ENCODE assay signal across 13 mouse cellular contexts in genomic region chr1:121226466-121227232, GRCm38 (mm10).
DNase-seq lines count a peak whose midpoint lies in the region; ATAC-seq and TF ChIP-seq lines count a peak whose summit lies in the region.
"Had no signal": no experiment of that assay in that cellular context is flagged by ENCODE, and none has a peak within 500 bp of the region (broad histone marks: within the 10 kb centered on the region; RNA-seq: fewer than 3 reads in every experiment).

No protein-coding gene starts in this region.

- no peaks in the 10 kb centered on the region for H3K9me3 ChIP-seq in forebrain, embryonic 12.5 days
- no peaks in the 10 kb centered on the region for H3K9me3 ChIP-seq in forebrain, postnatal 0 days (ENCODE audit: low read length)
- no peaks in the 10 kb centered on the region for H3K9me3 ChIP-seq in midbrain, embryonic 11.5 days (ENCODE audit: control insufficient read depth, low read length)
- no peaks in the 10 kb centered on the region for H3K9me3 ChIP-seq in midbrain, embryonic 10.5 days (replicated peaks)
- H3K9me3 ChIP-seq in midbrain, embryonic 15.5 days: no peaks in the 10 kb centered on the region

- H3K4me1 ChIP-seq in forebrain, embryonic 12.5 days: no peaks in the 10 kb centered on the region
- no peaks in the 10 kb centered on the region for H3K4me1 ChIP-seq in forebrain, postnatal 0 days (ENCODE audit: insufficient read depth)
- H3K4me1 ChIP-seq in midbrain, embryonic 11.5 days (ENCODE audit: control insufficient read depth, insufficient read depth, low read length): no peaks in the 10 kb centered on the region
- H3K4me1 ChIP-seq in midbrain, embryonic 10.5 days: no peaks in the 10 kb centered on the region
- 0 out of 2 replicates have a peak, but pooled peaks cover 2% of the 10 kb centered on the region for H3K4me1 ChIP-seq in midbrain, embryonic 15.5 days

- no peak for DNase-seq in forebrain, postnatal 0 days
- DNase-seq in midbrain, embryonic 11.5 days (ENCODE audit: low spot score, missing footprints): peak; percentile 74
- DNase-seq in midbrain, embryonic 10.5 days (ENCODE audit: low spot score): no peak
- DNase-seq in cerebellum, postnatal 4 days (ENCODE audit: low spot score in 2 of 2): no peak
- no peak for DNase-seq in urinary bladder, adult 2 months (ENCODE audit: low spot score)
- no peak for DNase-seq in cerebellum, adult 11-12 months
- DNase-seq: adrenal gland, adult 8-10 months; kidney, postnatal 36 days; liver, postnatal 0 days; right cerebral cortex, postnatal 4 days; thymus, postnatal 25 days had no signal

- ATAC-seq in forebrain, embryonic 12.5 days (ENCODE audit: low FRiP score): 0 out of 2 replicates have a peak, but pooled peaks have one; percentile 55
- no peak; the same call in 1 of the 2 replicates for ATAC-seq in forebrain, postnatal 0 days
- no peak for ATAC-seq in midbrain, embryonic 11.5 days (ENCODE audit: low FRiP score)
- ATAC-seq in midbrain, embryonic 15.5 days (replicated peaks): peak; percentile 71; the same call in 1 of the 2 replicates
- ATAC-seq: liver, postnatal 0 days had no signal

- no peak overlapping the region for H3K4me3 ChIP-seq in forebrain, embryonic 12.5 days (replicated peaks)
- no peak overlapping the region for H3K4me3 ChIP-seq in forebrain, postnatal 0 days (ENCODE audit: low read depth, low read length)
- no peak overlapping the region for H3K4me3 ChIP-seq in midbrain, embryonic 11.5 days (ENCODE audit: low read depth, low read length)
- H3K4me3 ChIP-seq in midbrain, embryonic 10.5 days: no peak overlapping the region
- no peak overlapping the region for H3K4me3 ChIP-seq in midbrain, embryonic 15.5 days

- H3K4me2 ChIP-seq in forebrain, embryonic 12.5 days: no peak overlapping the region
- no peak overlapping the region for H3K4me2 ChIP-seq in forebrain, postnatal 0 days (ENCODE audit: low read depth)
- H3K4me2 ChIP-seq in midbrain, embryonic 11.5 days: no peak overlapping the region
- peak overlapping the region; percentile 14 for H3K4me2 ChIP-seq in midbrain, embryonic 15.5 days

- H3K9ac ChIP-seq in forebrain, embryonic 12.5 days: no peak overlapping the region
- H3K9ac ChIP-seq in forebrain, postnatal 0 days: no peak overlapping the region
- no peak overlapping the region for H3K9ac ChIP-seq in midbrain, embryonic 11.5 days (ENCODE audit: low read length)
- H3K9ac ChIP-seq in midbrain, embryonic 15.5 days: no peak overlapping the region
- H3K9ac ChIP-seq: liver, postnatal 0 days had no signal

- WGBS in forebrain, embryonic 12.5 days: 78% methylated on average over 15 of the region's 15 CpGs
- WGBS in forebrain, postnatal 0 days: 74% methylated on average over 15 of the region's 15 CpGs
- WGBS in midbrain, embryonic 11.5 days: 83% methylated on average over 15 of the region's 15 CpGs
- WGBS in midbrain, embryonic 10.5 days: 85% methylated on average over 15 of the region's 15 CpGs
- 60% methylated on average over 15 of the region's 15 CpGs for WGBS in midbrain, embryonic 15.5 days

- no peaks in the 10 kb centered on the region for H3K27me3 ChIP-seq in forebrain, embryonic 12.5 days
- no peaks in the 10 kb centered on the region for H3K27me3 ChIP-seq in forebrain, postnatal 0 days (ENCODE audit: insufficient read depth, low read length)
- no peaks in the 10 kb centered on the region for H3K27me3 ChIP-seq in midbrain, embryonic 11.5 days (ENCODE audit: control insufficient read depth, insufficient read depth, low read length)
- no peaks in the 10 kb centered on the region for H3K27me3 ChIP-seq in midbrain, embryonic 10.5 days (ENCODE audit: low read depth, poor library complexity, severe bottlenecking)
- no peaks in the 10 kb centered on the region for H3K27me3 ChIP-seq in midbrain, embryonic 15.5 days (replicated peaks)

- no peaks in the 10 kb centered on the region for H3K36me3 ChIP-seq in forebrain, embryonic 12.5 days (replicated peaks)
- H3K36me3 ChIP-seq in forebrain, postnatal 0 days (ENCODE audit: insufficient read depth): no peaks in the 10 kb centered on the region
- no peaks in the 10 kb centered on the region for H3K36me3 ChIP-seq in midbrain, embryonic 11.5 days (ENCODE audit: control insufficient read depth, insufficient read depth, low read length)
- no peaks in the 10 kb centered on the region for H3K36me3 ChIP-seq in midbrain, embryonic 10.5 days
- no peaks in the 10 kb centered on the region for H3K36me3 ChIP-seq in midbrain, embryonic 15.5 days (replicated peaks)

- no peak overlapping the region for H3K27ac ChIP-seq in forebrain, embryonic 12.5 days
- H3K27ac ChIP-seq in forebrain, postnatal 0 days (ENCODE audit: low read depth, low read length): no peak overlapping the region
- H3K27ac ChIP-seq in midbrain, embryonic 11.5 days (ENCODE audit: low read depth, low read length): no peak overlapping the region
- no peak overlapping the region for H3K27ac ChIP-seq in midbrain, embryonic 10.5 days (replicated peaks)
- H3K27ac ChIP-seq in midbrain, embryonic 15.5 days: no peak overlapping the region

- no peak for TF ChIP-seq CTCF in forebrain, postnatal 0 days (IDR thresholded peaks at IDR 0.05; ENCODE audit: low read depth)

Comparison
In these comparisons a context has a peak if more than half of its experiments do, and no peak if none do; other contexts are left out.
1. ATAC-seq: peak in forebrain, embryonic 12.5 days (single experiment) and midbrain, embryonic 15.5 days (single experiment); none in forebrain, postnatal 0 days (single experiment) and midbrain, embryonic 11.5 days (single experiment).